Mouse (Mus musculus): ENCODE measurements around the gene Acin1.
"Not testable (repeated sequence)": the region's sequence is repeated elsewhere in the genome, so short reads cannot be mapped to it uniquely, and the experiment has no call there.

Acin1 gene

GRCm38 (mm10) chr14:54641305-54641969, 45.3 kb downstream of the Acin1 start, which contains the start of gene Cdh24:
Cdh24 (minus strand) TSS chr14:54641364.
- DNase-seq: peak; percentile 81

DNA sequence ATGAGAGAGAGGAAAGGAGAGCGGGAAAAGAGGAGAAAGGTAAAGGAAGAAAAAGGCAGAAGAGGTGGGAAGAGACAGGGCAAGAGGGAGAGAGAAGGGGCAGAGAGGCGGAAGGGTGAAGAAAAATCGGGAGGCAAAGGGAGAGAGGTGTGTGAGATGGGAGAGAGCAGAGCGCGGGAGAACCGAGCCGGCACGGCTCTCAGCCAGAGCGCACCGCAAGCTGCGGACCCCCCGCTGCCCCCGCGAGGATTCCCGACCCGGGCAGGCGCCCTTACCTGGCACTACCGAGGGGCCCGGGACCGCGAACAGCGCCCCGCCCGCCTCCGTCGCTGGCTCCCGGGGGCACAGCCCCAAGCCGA, 45.8 kb downstream of the Acin1 start, which contains the start of gene Gm17606:
TSS of gene Gm17606 (plus strand) at position 7 of the 359 bp plus-strand sequence.
- DNase-seq: no peak

- DNase-seq: no peak
Observed at GRCm38 (mm10) chr14:54640121-54640520, 46.6 kb downstream of the Acin1 start.

DNA sequence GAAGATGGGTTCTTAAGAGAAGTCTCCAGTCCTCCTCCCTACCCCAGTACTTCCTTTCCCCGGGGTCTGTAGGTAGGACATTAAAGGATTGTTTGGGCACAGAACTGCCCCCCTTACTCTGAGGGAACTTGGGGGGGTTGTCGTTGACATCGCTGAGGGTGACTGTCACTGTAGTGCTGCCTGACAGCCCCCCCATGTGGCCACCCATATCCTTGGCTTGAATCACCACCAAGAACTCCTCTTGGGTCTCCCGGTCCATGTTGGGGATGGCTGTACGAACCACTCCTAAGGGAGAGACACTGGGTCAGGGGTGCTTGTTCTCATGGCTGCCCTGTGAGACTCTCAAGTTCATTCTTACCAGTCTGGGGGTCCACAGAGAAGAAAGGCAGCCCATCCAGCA, 48.5 kb downstream of the Acin1 start:
- no peak for DNase-seq

GRCm38 (mm10) chr14:54636954-54637353, 49.8 kb downstream of the Acin1 start:
- DNase-seq: no peak

- DNase-seq: no peak
Observed at GRCm38 (mm10) chr14:54634182-54634581, 52.5 kb downstream of the Acin1 start.

GRCm38 (mm10) chr14:54632252-54632651, 54.5 kb downstream of the Acin1 start:
- DNase-seq: no peak

GRCm38 (mm10) chr14:54631240-54631599, 55.5 kb downstream of the Acin1 start:
- DNase-seq: no peak

GRCm38 (mm10) chr14:54630583-54631239, 56.0 kb downstream of the Acin1 start:
- DNase-seq: no peak

- no peak for DNase-seq
Observed at GRCm38 (mm10) chr14:54629797-54630196, 56.9 kb downstream of the Acin1 start.

GRCm38 (mm10) chr14:54628103-54628502, 58.6 kb downstream of the Acin1 start:
- no peak for DNase-seq

- DNase-seq: no peak
Observed at GRCm38 (mm10) chr14:54624976-54625375, 61.8 kb downstream of the Acin1 start.

GRCm38 (mm10) chr14:54623334-54623733, 63.4 kb downstream of the Acin1 start:
- DNase-seq: no peak

GRCm38 (mm10) chr14:54621133-54621532, 65.6 kb downstream of the Acin1 start, which contains the start of gene Psmb11:
Psmb11 (plus strand) TSS chr14:54621433.
- no peak for DNase-seq

DNA sequence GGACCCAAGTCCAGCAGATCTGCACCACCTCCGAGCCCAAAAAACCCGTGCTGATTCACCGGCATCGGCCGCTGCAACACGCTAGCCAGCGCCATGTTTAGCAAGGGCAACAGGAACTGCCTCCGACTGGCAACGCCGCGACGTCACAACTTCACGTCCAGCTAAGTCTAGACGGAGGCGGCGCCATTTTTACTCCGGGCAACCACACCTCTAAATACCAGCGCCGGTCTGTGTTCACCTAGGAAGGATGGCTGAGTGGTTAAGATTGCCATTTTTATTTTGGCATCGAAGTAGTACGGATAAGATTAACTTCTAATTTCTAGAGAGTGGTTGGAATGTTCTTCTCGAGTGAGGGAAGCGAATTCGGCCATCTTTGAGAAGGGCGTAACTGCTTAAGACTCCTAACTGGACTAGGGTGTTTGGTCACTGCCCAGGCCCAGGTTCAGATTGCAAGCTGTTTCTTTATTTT, 68.8 kb downstream of the Acin1 start, which contains the start of gene Psmb5:
TSS of gene Psmb5 (minus strand) at position 126 of the 469 bp plus-strand sequence.
- peak; percentile 90 for DNase-seq

- no peak for DNase-seq
Observed at GRCm38 (mm10) chr14:54617152-54617896, 69.4 kb downstream of the Acin1 start.

DNA sequence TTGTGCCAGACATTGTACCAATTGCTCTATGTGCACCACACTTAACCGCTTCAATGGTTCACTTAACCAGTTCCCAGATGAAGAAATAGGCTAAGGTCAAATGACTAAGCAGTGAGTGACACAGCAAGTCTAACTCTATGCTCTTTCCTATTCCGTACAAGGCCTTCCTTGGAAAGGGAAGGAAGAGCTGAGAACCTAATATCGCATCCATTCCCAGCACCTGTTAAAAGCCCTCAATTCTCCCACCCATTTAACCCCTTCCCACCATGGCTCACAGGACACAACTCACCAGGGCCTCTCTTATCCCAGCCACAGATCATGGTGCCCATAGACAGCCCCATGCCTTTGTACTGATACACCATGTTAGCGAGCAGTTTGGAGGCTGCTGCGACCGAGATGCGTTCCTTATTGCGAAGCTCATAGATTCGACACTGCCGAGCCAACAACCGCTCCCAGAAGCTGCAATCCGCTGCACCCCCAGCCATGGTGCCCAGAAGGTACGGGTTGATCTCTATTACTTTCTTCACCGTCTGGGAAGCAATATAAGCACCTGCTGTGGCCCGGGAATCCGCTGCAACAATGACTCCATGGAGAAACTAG, 70.4 kb downstream of the Acin1 start:
- DNase-seq: no peak

DNA sequence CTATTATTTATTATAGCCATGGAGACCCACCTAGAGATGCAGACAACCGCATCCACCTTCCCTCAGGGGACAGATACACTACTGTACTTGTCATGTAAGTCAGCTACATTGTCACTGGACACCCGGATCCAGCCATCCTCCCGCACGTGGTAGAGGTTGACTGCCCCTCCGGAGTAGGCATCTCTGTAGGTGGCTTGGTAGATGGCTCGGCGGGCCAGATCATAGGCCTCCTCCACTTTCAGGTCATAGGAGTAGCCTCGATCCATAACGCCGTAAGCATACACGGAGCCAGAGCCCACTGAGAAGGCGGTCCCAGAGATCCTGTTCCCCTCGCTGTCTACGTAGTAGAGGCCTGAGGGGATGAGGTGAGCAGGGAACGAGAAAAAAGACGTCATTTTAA, 72.6 kb downstream of the Acin1 start:
- DNase-seq: not testable (repeated sequence)

- no peak for DNase-seq
Observed at GRCm38 (mm10) chr14:54610648-54611047, 76.1 kb downstream of the Acin1 start.

DNA sequence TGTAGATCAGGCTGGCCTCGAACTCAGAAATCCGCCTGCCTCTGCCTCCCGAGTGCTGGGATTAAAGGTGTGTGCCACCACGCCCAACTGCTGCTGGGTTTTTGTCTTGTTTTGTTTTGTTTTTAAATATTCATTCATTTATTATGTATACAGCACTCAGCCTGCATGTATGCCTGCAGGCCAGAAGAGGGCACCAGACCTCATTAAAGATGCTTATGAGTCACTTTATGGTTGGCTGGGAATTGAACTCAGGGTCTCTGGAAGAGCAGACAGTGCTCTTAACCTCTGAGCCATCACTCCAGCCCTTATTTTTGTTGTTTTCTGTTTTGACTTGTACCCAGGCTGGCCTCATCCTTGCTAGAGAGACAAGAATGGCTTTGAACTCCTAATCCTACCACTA, 76.8 kb downstream of the Acin1 start:
- DNase-seq: no peak

- no peak for DNase-seq
Observed at GRCm38 (mm10) chr14:54609245-54609644, 77.5 kb downstream of the Acin1 start.

DNA sequence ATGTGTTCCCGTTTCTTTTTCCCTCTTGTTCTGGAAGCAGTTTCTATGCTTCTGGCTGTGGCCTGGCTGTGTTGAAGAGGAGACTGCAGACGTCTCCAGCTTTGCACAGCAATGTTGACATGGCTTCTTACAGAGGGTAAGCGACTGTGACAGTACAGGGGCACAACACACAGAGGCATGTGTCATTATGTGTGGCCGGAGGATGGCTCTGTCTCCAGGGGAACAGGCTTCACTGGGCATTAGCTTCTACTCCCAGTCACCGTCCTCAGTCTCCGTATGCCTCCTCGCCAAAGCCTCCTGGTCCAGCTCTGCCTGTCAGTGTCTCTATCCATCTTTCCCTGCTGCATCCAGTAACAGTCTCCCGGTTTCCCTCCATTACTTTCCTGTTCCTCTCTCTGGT, 79.5 kb downstream of the Acin1 start:
- DNase-seq: no peak

GRCm38 (mm10) chr14:54605752-54606321, 80.9 kb downstream of the Acin1 start, which contains the start of gene 4931414P19Rik:
4931414P19Rik (minus strand) TSS chr14:54605993.
- peak; percentile 77 for DNase-seq

Data from cerebellum, adult 11-12 months (tissue).